Mouse (Mus musculus) cerebellum, postnatal 10 days (tissue): Measurements from ENCODE around the gene Hdac11.
A peak's percentile ranks its signal among the peaks of the same experiment; 100 is the strongest.

Source experiments
- DNase-seq, 2 experiments: peaks; one replicate each; pipeline ENCODE4 v3.0.0; 2021; ENCODE audit warnings: mixed read lengths in 2 of 2

Gene Hdac11

DNA sequence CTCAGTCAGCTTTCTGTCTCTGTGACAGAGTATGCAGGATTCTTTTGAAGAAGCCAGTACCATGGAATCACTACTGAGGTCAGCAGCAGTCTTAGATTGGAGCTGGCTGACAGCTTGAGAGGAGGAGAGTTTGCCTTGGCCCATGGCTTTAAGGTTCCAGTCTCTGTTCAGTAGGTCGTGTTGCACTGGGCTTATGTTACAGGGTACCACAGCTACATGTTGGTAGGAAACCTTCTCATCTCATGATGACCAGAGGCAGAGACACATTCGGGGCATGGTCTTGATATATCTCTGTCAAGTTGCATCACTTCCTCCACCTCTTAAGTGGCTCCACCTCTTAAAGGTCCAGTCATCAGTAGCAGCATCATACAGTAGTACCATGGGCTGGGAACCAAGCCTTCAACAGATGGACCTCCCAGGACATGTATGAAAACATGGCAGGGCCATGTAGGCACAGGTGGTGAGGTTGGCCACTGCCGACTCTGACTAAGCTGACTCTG lies 15.0 kb downstream of the Hdac11 start:
- no peak for DNase-seq

DNA sequence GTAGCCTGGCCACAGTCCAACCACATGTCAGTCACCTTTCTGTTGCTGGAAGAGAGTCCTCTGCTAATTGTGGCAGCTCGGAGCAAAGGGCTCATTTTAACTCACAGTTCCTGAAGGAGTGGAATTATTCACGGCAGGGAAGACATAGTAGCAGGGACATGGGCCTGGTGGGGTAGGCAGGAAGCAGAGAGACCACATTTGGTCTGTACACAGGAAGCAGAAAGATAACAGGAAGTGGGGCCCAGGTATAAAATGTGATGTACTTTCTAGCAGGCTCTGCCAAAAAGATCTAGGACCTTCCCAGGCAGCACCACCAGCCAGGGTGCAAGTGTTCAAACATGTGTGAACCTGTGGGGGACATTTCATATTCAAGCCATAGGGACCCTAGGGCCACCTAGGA lies 15.9 kb downstream of the Hdac11 start:
- no peak for DNase-seq

DNA sequence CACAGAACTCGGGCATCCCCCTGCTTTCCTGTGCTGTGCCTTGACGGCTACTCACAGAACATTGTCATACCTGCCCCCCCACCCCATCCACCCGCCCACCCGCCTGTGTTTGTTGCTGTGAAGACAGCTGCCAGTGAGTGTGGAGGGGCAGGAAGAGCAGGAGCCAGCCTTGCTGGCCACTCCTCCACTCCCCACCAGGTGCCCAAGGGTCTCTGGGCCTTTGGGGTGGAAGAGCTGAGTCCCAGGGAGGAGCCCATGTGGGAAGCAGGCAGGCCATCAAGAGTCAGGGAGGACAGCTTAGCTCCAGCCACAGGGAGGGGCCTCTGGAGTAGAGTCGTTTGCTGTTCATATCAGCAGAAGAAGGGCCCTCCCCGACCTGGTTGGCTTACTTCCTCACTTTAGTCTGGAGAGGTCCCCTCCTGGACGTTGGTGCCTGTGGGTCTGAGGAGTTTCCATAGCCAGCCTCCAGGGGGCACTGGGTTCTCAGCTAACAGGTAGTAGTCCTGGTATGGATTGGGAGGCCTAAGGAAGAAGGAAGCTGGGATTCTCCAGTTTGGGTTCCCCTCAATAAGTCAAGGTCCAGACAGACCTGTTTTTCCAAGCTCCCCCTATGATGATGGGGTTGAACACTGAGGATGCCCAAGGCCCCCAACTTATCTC lies 16.9 kb downstream of the Hdac11 start:
- peak; percentile 84 for DNase-seq

DNA sequence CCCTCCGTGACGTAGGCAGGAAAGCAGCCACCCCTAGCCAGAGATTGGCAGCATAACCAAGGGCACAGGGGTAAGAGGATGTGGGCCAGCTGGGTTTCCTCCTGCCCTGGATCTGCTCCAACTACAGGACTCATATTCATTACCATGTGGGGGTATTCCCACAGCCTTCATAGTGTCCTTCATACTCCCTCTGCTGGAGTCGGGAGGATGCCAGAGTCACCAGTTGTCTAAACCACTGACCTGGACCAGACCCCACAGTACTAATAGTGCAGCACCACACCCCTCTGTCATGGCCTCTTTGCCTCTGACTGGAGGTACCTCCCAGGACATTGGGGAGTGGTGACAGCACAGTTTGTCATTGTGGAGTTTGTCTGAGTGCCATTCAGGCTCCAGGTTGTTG lies 17.7 kb downstream of the Hdac11 start:
- DNase-seq: no peak

DNA sequence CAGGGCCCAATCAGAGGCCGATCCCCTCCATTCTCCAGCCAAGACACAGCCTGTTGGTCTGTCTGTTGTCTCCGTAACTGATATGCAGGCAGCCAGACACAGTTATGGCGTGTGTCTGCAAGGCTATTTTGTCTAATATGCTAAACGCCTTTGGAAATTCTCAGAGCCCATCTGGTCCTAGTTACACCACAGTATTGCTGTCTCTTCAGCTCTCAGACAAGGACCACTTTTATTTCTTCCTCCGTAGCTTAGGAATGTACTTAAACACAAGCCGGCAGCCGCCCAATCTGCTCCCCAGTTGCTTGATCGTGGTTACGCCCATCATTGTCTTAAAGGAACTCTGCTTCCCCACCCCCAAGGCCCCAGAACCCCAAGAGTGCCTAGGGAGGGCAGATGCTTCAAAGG lies 24.3 kb downstream of the Hdac11 start:
- DNase-seq: no peak

GRCm38 (mm10) chr6:91181320-91181719 lies 24.9 kb downstream of the Hdac11 start:
- peak; percentile 56 to 73 for DNase-seq

DNA sequence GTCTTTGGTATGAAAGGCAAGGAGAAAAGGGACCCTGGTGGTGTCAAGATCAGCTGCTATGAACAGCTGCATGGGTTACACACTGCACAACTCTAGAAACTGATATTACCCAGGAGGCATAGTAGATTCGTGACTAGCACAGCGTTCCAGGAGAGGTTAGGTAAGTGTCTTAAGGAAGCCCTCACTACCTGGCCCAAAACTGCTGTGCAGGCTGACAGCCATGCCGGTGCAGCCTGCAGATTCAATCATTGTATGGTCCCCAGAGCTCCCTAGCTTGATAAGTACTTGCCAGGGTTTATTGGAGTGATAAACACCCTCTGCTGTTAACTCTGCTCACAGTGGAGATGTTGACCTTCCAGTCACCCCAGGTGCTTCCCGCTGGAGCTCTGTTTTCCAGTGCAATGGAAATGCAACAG lies 25.6 kb downstream of the Hdac11 start:
- DNase-seq: no peak

DNA sequence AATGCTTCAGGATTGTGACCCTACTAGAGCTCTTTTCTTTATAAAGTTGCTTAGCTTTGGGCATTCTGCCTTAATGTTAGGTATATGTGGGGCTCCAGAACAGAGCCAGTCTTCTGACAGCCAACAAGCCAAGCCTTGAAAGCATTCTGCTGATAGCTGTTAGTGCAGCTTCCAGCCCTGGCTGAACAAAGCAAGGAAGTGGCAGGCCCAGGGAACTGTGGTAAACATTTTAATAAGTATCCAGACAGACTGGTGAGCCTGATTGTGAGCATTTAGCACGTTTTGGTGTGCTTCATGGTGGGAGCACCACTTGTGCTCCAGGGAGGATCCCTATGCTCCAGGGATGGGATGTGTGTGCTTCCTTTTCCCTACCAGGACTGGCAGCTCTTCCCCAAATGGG lies 26.6 kb downstream of the Hdac11 start:
- no peak for DNase-seq

DNA sequence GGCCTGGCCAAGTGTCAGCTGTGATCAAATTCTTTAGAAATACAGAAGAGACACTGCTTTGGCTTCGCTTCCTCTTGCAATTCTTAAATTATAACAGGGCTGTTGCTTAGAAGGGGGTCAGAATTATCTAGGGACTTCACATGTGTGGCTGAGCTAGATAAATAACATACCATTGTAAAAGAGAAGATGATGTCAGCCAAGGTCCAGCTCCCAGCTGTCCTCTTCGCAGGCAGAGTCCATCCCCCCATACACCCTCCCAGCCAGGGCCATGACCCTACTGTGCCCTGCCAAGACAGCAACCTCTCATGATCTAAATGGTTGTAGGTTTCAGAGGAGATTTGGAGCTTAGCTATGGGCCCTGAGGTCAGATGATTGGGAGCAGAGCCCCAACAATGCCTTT lies 27.5 kb downstream of the Hdac11 start:
- DNase-seq: no peak

DNA sequence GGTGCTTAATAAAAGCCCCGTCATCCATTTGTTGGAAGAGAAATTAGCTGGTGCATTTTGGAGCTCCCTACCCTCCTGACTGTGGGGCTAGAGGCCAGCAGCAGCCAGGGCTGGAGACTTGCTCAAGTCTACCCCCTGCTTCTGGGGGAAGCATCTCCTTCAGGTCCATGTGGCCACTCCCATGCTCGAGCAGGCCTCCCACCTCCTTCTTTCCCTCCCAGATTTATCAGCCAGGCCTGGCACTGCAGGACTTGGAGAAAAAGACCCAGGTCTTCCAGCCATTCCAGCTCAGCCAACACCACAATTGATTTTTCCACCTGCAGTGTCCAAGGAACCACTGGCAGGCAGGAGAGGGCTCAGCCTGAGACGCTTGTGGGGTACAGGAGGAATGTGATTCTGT lies 28.3 kb downstream of the Hdac11 start:
- DNase-seq: no peak

DNA sequence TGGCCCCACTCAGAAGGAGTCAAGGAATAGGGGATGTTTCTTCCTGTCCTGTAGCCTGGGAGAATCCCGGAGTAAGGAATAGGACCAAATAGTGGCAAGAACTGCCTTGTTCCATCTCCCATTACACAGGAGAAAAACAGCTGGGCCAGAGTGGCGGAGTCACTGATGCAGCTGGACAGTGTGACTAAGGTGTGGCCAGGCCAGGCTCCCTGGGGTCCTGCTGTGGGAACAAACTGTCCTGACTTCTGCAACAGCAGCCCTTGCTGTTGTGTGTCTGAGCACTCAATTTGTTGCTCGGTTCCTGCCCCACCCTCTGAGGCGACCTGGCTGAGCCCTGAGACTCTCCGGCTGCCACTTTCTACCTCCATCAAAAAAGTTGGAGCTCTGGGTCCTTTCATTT lies 29.0 kb downstream of the Hdac11 start:
- no peak for DNase-seq

- DNase-seq: peak; percentile 54 to 67
Measured at GRCm38 (mm10) chr6:91186161-91186931, 29.9 kb downstream of the Hdac11 start.

DNA sequence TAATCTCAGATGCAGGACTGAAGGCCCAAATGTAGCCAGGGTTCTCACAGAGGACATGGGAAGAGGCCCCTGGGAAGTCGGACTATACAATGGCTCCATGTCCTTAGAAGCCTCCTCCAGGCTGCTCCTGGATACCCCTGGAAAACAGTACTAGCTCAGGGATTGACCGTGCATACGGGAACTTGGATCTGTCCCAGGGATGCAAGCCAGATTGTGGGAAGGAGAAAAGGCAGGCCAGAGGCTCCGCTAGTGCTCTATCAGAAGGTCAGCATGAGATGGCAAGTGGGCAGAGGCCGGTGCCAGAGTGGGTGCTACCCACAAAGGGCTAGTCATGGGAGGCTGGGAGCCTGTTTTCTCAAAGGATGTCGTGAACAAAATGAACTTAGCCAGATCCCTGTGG lies 30.5 kb downstream of the Hdac11 start:
- DNase-seq: peak; percentile 76 to 81

- no peak for DNase-seq
Measured at GRCm38 (mm10) chr6:91187871-91188270, 31.4 kb downstream of the Hdac11 start.

GRCm38 (mm10) chr6:91189971-91190370 lies 33.5 kb downstream of the Hdac11 start:
- peak; percentile 66 to 77 for DNase-seq

- no peak for DNase-seq
Measured at GRCm38 (mm10) chr6:91191465-91191864, 35.0 kb downstream of the Hdac11 start.

- DNase-seq: no peak
Measured at GRCm38 (mm10) chr6:91192421-91192820, 36.0 kb downstream of the Hdac11 start.

DNA sequence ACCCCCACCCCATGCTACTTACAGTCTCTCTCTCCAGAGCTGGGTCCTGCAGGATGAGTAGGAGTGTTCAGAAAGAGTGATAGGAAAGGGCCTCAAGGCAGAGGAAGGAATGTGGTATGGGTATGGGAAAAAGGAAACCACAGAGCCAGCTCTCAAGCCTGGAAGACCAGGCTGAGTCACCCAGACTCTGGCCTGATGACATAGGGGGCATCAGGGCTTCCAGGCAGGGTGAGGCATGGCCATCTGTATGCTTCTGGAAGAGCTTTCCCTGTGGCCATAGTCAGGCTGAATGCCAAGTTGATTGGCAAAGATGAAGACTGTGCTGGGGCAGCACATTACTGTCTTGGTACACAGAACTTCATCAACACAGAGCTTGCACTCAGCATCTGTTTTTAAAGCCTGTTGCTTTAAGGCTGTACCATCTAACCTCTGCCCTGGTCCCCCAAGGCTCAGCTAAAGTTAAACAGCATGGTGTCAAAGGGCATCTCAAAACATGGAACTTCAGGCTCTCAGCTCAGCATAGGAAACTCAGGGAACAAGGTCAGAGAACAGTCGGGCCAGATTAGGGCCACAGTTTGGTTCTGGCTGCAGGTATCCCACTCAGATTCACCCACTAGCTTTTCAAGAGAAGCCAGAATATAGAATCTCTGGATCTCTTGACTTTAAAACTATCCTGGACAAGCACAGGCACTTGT lies 36.5 kb downstream of the Hdac11 start:
- DNase-seq: peak in 1 of 2 experiments; percentile 50

- no peak for DNase-seq
Measured at GRCm38 (mm10) chr6:91198456-91198855, 42.0 kb downstream of the Hdac11 start.

DNA sequence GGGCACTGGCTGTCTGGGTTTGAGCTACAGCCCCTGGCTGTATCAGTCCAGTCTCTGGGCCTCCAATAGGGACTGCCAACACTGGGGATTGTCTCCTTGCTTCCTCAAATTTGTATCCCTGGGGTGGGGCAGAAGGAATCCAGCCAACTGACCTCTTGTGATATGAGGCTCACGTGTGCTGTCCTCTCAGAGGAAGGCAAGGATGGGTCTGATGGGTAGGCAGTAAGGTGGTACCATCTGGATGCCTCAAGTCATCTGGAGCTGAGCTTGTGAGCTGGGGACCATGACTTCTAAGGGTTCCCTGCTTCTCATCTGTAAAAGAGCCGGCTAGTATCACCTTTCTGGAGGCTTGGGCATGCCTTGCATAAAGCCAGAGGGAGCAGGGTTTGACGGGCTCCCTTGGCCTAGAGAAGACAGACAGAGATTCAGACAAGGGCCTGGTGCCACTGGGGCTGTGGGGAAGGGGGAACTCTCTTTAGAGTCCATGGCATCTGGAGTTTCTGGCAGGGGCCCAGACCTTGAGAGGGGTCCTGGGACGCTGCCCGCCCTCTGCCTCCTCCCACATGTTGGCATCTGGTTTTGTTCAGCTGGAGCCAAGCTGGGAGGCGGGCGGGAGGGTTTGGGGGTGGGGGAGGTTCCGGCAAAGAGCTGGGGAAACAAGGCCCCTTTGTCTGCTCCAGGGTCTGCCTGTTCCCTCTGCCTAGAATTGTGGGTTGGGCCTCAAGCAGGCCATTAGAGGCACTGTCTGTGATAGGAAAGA lies 44.1 kb downstream of the Hdac11 start:
- DNase-seq: peak; percentile 79 to 87

- DNase-seq: peak; percentile 57 to 66
Measured at GRCm38 (mm10) chr6:91201881-91202341, 45.4 kb downstream of the Hdac11 start.

DNA sequence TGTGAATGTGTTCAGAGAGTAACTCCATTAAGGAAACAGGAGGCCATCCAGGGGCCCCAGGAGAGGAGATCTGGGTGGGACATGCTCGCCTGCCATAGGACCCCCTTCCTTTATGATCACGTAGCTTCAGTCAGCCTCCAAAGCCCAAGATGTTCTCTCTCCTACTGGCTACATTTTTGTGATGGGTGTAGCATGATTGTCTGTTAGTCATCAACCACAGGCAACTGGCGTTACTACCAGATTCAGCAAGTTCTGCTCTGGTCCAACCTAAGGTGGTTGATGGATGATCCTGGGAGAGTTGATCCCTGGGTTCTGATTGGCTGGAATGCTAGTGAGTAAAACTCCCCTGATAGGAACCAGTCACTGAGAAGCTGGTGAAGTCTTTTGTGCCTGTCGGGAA lies 46.1 kb downstream of the Hdac11 start:
- no peak for DNase-seq

- DNase-seq: no peak
Measured at GRCm38 (mm10) chr6:91205346-91205745, 48.9 kb downstream of the Hdac11 start.
